Mouse (Mus musculus) left cerebral cortex, postnatal 4 days (tissue): ENCODE data around the gene Gm42878. TPM values are rescaled to one million over a fixed set of nuclear protein-coding genes. Genes with fewer than 3 reads are reported as not detected.
"Not testable (repeated sequence)": the region's sequence is repeated elsewhere in the genome, so short reads cannot be mapped to it uniquely, and the experiment has no call there.

Experiments used
- DNase-seq: peaks from one replicate; pipeline ENCODE4 v3.0.0-alpha.2; 2022
- intact Hi-C: fragments of 180-260 bp; cut with DNase I; formaldehyde crosslinking; loops from one replicate; pipeline ENCODE4 v1.15.1; 2025
- total RNA-seq, 2 experiments: library from RNA; stranded (reverse); gene quantifications; 2 replicates each; pipeline ENCODE4 v1.2.3; 2021

Gm42878 gene
- total RNA-seq, 2 experiments from 2014 or later: not detected

GRCm38 (mm10) chr5:121566035-121566681 is 20.9 kb upstream of the Gm42878 start:
- no peak for DNase-seq
- intact Hi-C loops: no loop called here

DNA sequence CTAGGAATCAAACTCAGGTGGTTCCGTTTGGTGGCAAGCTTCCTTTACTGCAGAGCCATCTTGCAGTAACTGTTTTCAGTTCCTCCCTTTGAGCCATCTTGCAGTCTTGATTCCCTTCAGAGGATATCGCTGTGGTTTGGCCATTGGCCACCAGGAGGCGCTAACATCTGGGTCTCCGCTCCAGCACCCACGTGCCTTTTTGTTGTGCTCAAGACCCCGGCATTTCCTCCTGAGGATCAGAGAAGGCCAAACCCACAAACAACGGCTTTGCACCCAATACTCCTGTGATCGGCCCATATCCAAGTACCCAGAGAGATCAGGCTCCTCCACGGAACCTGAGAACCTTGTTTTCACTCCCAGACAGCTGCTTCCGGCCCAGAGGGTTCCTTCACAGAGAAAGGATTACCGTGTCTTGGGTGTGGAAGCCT is 19.2 kb upstream of the Gm42878 start:
- DNase-seq: peak; percentile 87
- intact Hi-C loops: loop anchor here (5.0 kb wide), 1 partner anchor 38 kb away; no protein-coding TSS in a partner anchor

- intact Hi-C loops: loop anchor here (5.0 kb wide), 1 partner anchor 40 kb away; no protein-coding TSS in a partner anchor
- DNase-seq: no peak
These were observed 17.2 kb upstream of the Gm42878 start for GRCm38 (mm10) chr5:121562436-121562835.

GRCm38 (mm10) chr5:121549196-121549595 is 3.9 kb upstream of the Gm42878 start:
- intact Hi-C loops: no loop called here

GRCm38 (mm10) chr5:121547084-121547483 is 1.8 kb upstream of the Gm42878 start:
- no peak for DNase-seq
- intact Hi-C loops: no loop called here

More at GRCm38 (mm10) chr5:121549196-121549595, 3.9 kb upstream of the Gm42878 start:
- no peak for DNase-seq

- intact Hi-C loops: no loop called here
- DNase-seq: peak; percentile 47
These were observed 1.2 kb upstream of the Gm42878 start for GRCm38 (mm10) chr5:121546530-121546895.

DNA sequence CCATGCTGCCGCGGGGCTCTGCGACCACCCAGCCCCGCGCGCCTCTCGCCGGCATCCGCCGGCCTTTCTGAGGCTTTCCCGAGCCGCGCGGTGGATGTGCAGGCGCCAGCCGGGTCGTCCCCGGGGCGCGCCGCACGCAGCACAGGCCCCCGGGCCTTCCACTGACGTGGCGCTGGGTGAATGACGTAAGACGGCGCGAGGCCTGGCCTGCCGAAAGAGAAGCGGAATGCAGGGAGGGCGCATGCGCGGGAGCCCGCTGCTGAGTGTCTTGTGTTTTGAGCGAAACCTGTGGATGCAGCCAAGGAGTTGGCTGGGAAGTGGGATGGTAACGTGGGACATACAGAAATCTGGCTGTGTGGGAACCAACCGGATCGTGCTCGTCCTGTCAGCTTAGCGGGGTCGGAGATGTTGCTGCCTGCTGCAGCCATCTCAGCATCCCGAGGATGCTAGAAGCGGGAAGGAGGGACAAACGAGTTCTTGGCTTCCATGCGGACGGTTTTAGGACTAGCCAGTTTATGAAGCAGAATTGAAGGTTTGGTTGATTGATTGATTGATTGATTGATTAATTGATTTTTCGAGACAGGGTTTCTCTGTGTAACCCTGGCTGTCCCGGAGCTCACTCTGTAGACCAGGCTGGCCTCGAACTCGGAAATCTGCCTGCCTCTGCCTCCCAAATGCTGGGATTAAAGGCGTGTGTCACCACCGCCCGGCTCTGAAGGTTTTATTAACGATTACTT is 679 bp upstream of the Gm42878 start, which contains the start of gene Mapkapk5:
Mapkapk5 (minus strand) TSS at position 113 of the 737 bp plus-strand sequence.
- DNase-seq: peak; percentile 98
- intact Hi-C loops: no loop called here

GRCm38 (mm10) chr5:121543370-121543769 is 1.9 kb downstream of the Gm42878 start:
- DNase-seq: no peak
- intact Hi-C loops: no loop called here

DNA sequence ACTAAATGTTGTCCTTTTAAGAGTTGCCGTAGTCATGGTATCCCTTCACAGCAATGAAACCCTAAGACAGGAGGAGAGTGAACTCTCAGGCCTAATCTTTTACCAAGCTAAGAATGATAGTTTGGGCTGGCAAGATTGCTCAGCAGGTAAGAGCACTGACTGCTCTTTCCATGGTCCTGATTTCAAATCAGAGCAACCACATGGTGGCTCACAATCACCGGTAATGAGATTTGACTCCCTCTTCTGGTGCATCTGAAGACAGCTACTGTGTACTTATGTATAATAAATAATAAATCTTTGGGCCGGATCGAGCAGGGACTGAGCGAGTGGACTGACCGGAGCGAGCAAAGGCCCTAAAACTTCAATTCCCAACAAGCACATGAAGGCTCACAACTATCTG is 4.0 kb downstream of the Gm42878 start:
- intact Hi-C loops: no loop called here
- no peak for DNase-seq

DNA sequence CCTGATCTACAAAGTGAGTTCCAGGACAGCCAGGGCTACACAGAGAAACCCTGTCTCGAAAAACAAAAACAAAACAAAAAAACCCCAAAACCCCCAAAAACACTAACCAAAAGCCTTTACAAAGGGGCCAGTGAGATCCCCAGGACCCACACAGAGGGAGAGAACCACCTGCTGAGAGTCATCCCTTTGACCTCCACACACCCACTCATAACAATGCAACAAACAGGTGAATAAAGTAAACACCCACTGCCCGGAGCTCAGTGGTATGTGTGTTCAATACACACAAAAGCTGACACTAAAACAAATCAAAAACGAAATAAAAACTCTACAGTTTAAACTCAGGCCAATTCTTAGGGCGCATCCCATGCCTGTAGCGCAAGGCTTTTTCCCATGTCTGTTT is 5.2 kb downstream of the Gm42878 start:
- DNase-seq: no peak
- intact Hi-C loops: no loop called here

DNA sequence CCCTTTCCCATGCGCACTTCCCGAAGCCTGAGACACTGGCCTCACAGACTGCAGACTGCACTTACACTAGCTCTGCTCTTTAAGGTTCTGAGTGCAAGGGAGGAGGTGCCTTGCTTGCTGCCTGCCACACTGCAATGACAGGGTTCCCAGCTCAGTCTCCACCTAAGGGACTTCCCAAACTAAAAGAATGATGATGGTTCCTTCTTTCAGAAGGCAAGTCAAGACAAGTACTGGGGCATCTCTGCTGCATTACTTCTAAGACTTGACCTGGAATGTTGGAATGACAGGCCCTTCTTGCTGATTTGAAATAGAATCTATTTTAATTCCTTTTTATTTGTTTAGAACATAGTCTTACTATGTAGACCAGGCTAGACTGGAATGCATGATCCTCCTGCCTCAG is 7.7 kb downstream of the Gm42878 start:
- no peak for DNase-seq
- intact Hi-C loops: no loop called here

DNA sequence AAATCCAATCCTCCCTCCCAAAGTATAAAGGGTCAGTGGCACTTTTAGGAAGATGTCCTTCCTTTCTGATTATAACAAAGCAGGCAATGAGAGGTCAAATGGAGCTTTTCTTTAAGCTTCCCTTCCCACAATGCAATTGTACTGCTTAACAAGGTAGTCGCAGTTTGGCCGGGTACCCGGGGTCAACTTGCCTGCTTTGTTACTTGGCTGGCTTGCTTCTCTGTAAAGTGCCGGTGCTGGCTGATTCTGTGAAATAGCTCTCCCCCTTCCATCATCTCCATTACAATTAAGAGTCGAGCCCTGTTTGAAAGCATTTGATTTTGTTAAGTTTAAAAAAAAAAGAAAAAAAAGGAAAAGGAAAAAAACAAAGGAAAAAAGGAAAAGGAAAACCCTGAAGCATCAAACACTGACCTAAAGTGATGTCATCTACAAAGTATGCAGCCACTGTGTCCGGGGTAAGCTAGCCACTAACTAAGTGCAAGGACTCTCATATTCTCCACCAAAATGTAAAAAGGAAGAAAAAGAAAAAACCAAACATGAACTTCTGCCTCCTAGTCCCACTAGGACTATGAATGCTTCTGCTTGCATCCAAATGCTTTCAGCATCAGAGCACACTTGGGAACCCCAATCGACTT is 8.2 kb downstream of the Gm42878 start:
- intact Hi-C loops: no loop called here
- no peak for DNase-seq

DNA sequence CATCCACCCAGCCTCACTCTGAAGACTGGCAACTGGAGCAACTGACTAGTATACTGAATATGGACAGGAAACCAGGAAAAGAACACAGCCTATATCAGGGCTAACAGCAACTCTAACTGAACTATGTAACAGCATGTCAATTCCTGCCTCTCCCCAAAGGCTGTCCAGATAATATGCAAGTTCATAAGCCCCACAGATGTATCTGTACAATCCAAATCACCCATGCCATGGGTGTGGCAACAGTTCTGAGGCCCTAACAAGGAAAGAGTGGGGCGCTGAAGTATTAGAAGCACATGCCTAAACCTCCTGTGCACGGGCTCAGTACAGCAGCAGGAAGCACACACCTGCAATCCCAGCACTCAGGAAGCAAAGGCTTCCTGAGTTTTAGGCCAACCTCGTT is 10.2 kb downstream of the Gm42878 start:
- intact Hi-C loops: no loop called here
- no peak for DNase-seq

DNA sequence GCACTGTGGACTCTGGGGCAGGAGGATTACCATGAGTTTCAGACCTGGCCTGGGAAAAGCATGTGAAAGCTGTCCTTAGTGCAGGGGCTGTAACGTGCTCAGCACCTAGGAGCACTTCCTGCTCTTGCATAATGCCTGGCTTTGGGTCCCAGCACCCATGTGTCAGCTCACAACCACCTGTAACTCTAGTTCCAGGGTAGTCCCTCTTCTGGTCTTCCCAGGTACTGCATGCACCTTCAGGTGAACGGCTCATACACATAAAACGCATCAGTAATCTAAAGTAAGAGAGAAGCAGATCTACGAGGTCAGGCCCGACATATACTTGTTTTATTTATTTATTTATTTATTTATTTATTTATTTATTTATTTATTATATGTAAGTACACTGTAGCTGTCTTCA is 10.8 kb downstream of the Gm42878 start:
- no peak for DNase-seq
- intact Hi-C loops: no loop called here

DNA sequence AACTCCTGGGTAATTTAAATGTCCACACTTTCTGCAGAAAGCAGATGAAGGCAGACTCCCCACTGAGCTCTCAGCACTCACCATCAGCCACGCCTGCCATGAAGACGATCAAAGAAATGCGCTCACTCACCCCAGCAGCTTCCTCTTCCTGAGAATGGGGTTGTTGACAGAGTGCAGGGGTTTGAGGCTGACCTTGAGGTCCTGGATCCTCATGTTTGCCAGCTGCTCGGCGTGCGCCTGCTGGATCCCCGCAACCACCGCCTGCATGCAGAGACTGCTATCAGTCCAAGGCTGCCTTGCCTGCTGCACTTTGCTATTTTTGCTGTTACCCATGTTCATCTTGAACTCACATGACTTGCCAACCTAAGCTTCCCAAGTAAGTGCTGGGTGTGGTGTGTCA is 18.3 kb downstream of the Gm42878 start:
- DNase-seq: no peak
- intact Hi-C loops: no loop called here

- intact Hi-C loops: no loop called here
These were observed 18.8 kb downstream of the Gm42878 start for GRCm38 (mm10) chr5:121526526-121526925.

GRCm38 (mm10) chr5:121525774-121526450 is 19.4 kb downstream of the Gm42878 start:
- intact Hi-C loops: no loop called here
- DNase-seq: no peak

More at GRCm38 (mm10) chr5:121526526-121526925, 18.8 kb downstream of the Gm42878 start:
- DNase-seq: no peak

GRCm38 (mm10) chr5:121519758-121520157 is 25.5 kb downstream of the Gm42878 start:
- intact Hi-C loops, DNase-seq: not testable (repeated sequence)

GRCm38 (mm10) chr5:121518983-121519382 is 26.3 kb downstream of the Gm42878 start:
- no peak for DNase-seq
- intact Hi-C loops: no loop called here

GRCm38 (mm10) chr5:121510009-121510408 is 35.3 kb downstream of the Gm42878 start:
- DNase-seq: no peak
- intact Hi-C loops: no loop called here

- intact Hi-C loops: no loop called here
These were observed 38.4 kb downstream of the Gm42878 start for GRCm38 (mm10) chr5:121506846-121507245.

More at GRCm38 (mm10) chr5:121506846-121507245, 38.4 kb downstream of the Gm42878 start:
- DNase-seq: no peak
